Mouse (Mus musculus): Measurements from ENCODE around the gene Ccdc30. TPM values are rescaled to one million over a fixed set of nuclear protein-coding genes. Genes with fewer than 3 reads are reported as not detected.
A peak's percentile ranks its signal among the peaks of the same experiment; 100 is the strongest.
"Not testable (repeated sequence)": the region's sequence is repeated elsewhere in the genome, so short reads cannot be mapped to it uniquely, and the experiment has no call there.

Ccdc30 gene
- polyA plus RNA-seq, 1 experiment: 11.3 TPM

DNA sequence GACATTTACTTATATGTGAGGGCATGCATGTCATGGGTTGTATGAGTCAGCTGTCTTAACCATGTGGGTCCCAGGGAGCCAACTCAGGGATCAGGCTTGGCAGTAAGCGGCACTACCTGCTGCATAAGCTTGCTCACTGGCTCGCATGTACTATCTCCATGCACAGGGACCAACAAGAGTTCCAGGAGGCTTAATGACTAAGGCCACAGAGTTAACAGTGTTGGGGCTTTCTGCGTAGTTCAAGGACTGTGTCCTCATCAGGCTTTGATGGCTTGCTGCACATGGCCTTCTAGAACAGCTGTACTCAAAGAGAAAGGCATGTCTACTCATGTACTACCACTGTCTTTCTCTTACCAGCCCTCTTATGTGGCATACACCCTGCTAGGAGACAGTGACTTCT is 114.6 kb downstream of the Ccdc30 start:
- DNase-seq (ENCODE audit: low read depth): no peak
- TF ChIP-seq CTCF (IDR thresholded peaks at IDR 0.05; ENCODE audit: borderline replicate concordance, extremely low read depth, insufficient read depth, insufficient read length): no peak
- TF ChIP-seq POLR2A (IDR thresholded peaks at IDR 0.05; ENCODE audit: borderline replicate concordance, extremely low read depth, insufficient read depth, insufficient read length, poor library complexity, severe bottlenecking): no peak

DNA sequence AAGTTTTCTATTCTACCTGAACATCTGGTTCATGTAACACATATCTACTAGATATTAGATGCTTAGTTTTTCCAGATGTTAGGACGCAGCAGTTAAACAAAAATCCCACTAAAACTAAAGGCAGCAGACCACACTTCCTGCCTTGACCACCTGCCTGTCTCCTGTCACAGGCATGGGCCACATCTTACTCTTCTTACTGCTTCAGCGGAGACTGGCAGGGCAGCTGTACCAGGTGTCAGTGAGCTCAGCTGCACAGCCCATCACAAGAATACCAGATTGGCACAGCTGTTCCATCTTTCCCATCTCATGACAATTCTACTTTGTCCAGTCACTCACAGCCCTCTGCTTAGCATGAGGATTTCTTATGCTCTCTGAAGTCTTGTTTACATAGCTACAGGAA is 118.0 kb downstream of the Ccdc30 start:
- DNase-seq (ENCODE audit: low read depth): no peak
- no peak for TF ChIP-seq CTCF (IDR thresholded peaks at IDR 0.05; ENCODE audit: borderline replicate concordance, extremely low read depth, insufficient read depth, insufficient read length)
- no peak for TF ChIP-seq POLR2A (IDR thresholded peaks at IDR 0.05; ENCODE audit: borderline replicate concordance, extremely low read depth, insufficient read depth, insufficient read length, poor library complexity, severe bottlenecking)

- TF ChIP-seq CTCF (IDR thresholded peaks at IDR 0.05; ENCODE audit: borderline replicate concordance, extremely low read depth, insufficient read depth, insufficient read length) (no peak), POLR2A (IDR thresholded peaks at IDR 0.05; ENCODE audit: borderline replicate concordance, extremely low read depth, insufficient read depth, insufficient read length, poor library complexity, severe bottlenecking) (no peak)
- no peak for DNase-seq (ENCODE audit: low read depth)
These were observed 120.2 kb downstream of the Ccdc30 start for GRCm38 (mm10) chr4:119295134-119295453.

GRCm38 (mm10) chr4:119294415-119295133 is 120.7 kb downstream of the Ccdc30 start, which contains the start of gene Ybx1:
Gene Ybx1, minus strand, starts transcription at chr4:119294604.
- peak; percentile 99 for DNase-seq (ENCODE audit: low read depth)

DNA sequence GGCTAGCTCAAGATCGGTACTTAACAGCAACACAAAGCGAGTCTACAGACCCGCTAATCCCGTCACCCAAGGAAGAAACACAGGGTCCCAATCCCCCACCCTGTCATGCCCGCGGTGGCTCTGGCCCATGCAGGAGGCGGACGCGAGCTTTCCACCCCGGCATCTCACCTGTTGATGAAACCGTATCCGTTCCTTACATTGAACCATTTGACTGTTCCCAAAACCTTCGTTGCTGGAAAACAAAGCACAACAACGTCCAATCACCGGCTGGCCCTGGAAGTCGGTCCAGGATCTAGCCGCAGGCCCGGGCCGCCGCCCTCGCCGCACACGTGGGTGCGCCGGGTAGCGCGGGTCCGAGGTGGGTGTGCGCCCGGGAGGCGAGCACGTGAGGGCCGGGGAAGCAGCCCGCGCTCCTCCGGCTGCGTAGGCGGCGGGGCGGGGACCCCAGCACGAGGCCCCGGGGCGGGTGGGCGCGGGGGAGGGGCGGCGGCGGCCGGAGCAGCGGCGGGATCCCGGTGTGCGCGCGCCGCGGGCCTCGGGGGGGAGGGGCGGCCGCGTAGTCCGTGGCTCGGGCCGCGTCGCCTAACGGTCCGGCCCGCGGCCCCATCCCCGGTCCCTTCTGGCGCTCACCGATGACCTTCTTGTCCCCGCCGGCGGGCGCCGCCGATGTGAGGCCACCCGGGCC is 121.6 kb downstream of the Ccdc30 start:
- peak; percentile 31 for DNase-seq (ENCODE audit: low read depth)
- TF ChIP-seq POLR2A (IDR thresholded peaks at IDR 0.05; ENCODE audit: borderline replicate concordance, extremely low read depth, insufficient read depth, insufficient read length, poor library complexity, severe bottlenecking) (no peak), CTCF (IDR thresholded peaks at IDR 0.05; ENCODE audit: borderline replicate concordance, extremely low read depth, insufficient read depth, insufficient read length) (no peak)

More at GRCm38 (mm10) chr4:119294415-119295133, 120.7 kb downstream of the Ccdc30 start, which contains the start of gene Ybx1:
- peak; percentile 69; the same call in 1 of the 2 replicates for TF ChIP-seq POLR2A (IDR thresholded peaks at IDR 0.05; ENCODE audit: borderline replicate concordance, extremely low read depth, insufficient read depth, insufficient read length, poor library complexity, severe bottlenecking)
- no peak for TF ChIP-seq CTCF (IDR thresholded peaks at IDR 0.05; ENCODE audit: borderline replicate concordance, extremely low read depth, insufficient read depth, insufficient read length)

GRCm38 (mm10) chr4:119292771-119293573 is 122.3 kb downstream of the Ccdc30 start:
- DNase-seq (ENCODE audit: low read depth): peak; percentile 88
- TF ChIP-seq CTCF (IDR thresholded peaks at IDR 0.05; ENCODE audit: borderline replicate concordance, extremely low read depth, insufficient read depth, insufficient read length) (no peak), POLR2A (IDR thresholded peaks at IDR 0.05; ENCODE audit: borderline replicate concordance, extremely low read depth, insufficient read depth, insufficient read length, poor library complexity, severe bottlenecking) (no peak)

DNA sequence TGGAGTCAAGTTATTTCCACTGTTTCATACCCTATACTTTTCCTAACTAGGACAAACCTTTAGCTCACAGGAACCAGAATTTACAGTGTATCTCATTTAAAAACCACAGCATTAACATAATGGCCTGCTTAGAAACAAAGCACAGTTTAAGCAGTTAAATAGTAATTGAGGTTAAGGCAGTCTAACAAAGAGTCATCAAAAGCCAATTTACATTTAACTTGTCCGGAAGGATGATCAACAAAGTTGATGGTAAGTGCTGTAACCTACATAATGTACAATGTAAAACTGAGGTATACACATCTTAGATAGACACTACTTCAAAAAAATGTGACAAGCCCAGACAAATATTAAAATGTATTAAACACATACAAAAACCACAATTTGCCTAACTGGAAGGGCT is 123.4 kb downstream of the Ccdc30 start:
- no peak for DNase-seq (ENCODE audit: low read depth)
- TF ChIP-seq CTCF (IDR thresholded peaks at IDR 0.05; ENCODE audit: borderline replicate concordance, extremely low read depth, insufficient read depth, insufficient read length) (no peak), POLR2A (IDR thresholded peaks at IDR 0.05; ENCODE audit: borderline replicate concordance, extremely low read depth, insufficient read depth, insufficient read length, poor library complexity, severe bottlenecking) (no peak)

GRCm38 (mm10) chr4:119285336-119285735 is 130.0 kb downstream of the Ccdc30 start:
- no peak for DNase-seq (ENCODE audit: low read depth)
- TF ChIP-seq CTCF (IDR thresholded peaks at IDR 0.05; ENCODE audit: borderline replicate concordance, extremely low read depth, insufficient read depth, insufficient read length) (no peak), POLR2A (IDR thresholded peaks at IDR 0.05; ENCODE audit: borderline replicate concordance, extremely low read depth, insufficient read depth, insufficient read length, poor library complexity, severe bottlenecking) (no peak)

DNA sequence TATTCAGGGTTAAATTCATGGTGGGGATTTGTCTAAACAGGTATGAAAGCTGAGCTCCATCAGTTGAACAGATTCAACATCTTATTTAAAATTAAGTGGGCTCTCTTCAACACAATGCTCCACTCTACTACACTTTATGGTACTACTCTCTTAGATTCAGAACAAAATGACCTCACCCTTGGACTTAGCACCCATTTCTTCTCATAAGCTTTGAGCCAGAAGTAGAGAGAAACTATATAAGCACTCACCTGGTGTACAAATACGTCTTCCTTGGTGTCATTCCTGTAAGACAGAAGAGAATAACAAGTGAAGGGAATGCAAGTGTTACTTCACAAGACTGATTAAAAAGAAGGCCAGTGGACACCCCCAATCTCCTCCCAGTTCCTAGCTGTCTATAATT is 130.5 kb downstream of the Ccdc30 start:
- DNase-seq (ENCODE audit: low read depth): no peak
- TF ChIP-seq CTCF (IDR thresholded peaks at IDR 0.05; ENCODE audit: borderline replicate concordance, extremely low read depth, insufficient read depth, insufficient read length): no peak
- no peak for TF ChIP-seq POLR2A (IDR thresholded peaks at IDR 0.05; ENCODE audit: borderline replicate concordance, extremely low read depth, insufficient read depth, insufficient read length, poor library complexity, severe bottlenecking)

DNA sequence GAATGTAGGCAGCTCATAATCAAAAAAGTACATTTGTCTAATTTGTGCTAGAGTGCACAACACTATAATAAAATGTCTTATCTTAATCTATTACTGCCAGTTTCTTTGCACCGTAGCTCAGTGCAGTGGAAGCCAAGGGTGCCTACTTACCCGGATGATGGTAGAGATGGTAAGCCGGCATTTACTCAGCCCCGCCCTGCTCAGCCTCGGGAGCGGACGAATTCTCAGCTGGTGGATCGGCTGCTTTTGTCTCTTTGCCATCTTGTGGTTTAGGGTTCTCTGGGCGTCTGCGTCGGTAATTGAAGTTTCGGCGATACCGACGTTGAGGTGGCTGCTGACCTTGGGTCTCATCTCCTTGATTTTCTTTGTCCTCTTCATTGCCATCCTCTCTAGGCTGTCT is 136.5 kb downstream of the Ccdc30 start:
- DNase-seq (ENCODE audit: low read depth): not testable (repeated sequence)

- TF ChIP-seq CTCF (IDR thresholded peaks at IDR 0.05; ENCODE audit: borderline replicate concordance, extremely low read depth, insufficient read depth, insufficient read length): no peak
- TF ChIP-seq POLR2A (IDR thresholded peaks at IDR 0.05; ENCODE audit: borderline replicate concordance, extremely low read depth, insufficient read depth, insufficient read length, poor library complexity, severe bottlenecking): no peak
- DNase-seq (ENCODE audit: low read depth): no peak
These were observed 139.6 kb downstream of the Ccdc30 start for GRCm38 (mm10) chr4:119275726-119276125.
